Mouse (Mus musculus): Measurements from ENCODE around the gene Lsm6. TPM values are rescaled to one million over a fixed set of nuclear protein-coding genes. Genes with fewer than 3 reads are reported as not detected.

The Lsm6 gene
- polyA plus RNA-seq, 1 experiment from 2014 or later = 170 TPM

GRCm38 (mm10) chr8:78797985-78798384 is 23.0 kb downstream of the Lsm6 start:
- no peak overlapping the region for H3K4me2 ChIP-seq (replicated peaks)
- 87% methylated on average over 7 of the region's 7 CpGs for WGBS
- no peak overlapping the region for H3K27ac ChIP-seq

GRCm38 (mm10) chr8:78793231-78793630 is 27.7 kb downstream of the Lsm6 start:
- Histone ChIP-seq H3K4me3 (replicated peaks) (no peak overlapping the region), H3K9ac (no peak overlapping the region)
- 71% methylated on average over 4 of the region's 4 CpGs for WGBS

More at GRCm38 (mm10) chr8:78797985-78798384, 23.0 kb downstream of the Lsm6 start:
- Histone ChIP-seq H3K4me1 (replicated peaks) (no peaks in the 10 kb centered on the region), H3K27me3 (replicated peaks) (no peaks in the 10 kb centered on the region), H3K36me3 (no peaks in the 10 kb centered on the region), H3K4me3 (replicated peaks) (no peak overlapping the region), H3K9me3 (no peaks in the 10 kb centered on the region), H3K9ac (no peak overlapping the region)
- ATAC-seq = no peak

GRCm38 (mm10) chr8:78776816-78777215 is 44.1 kb downstream of the Lsm6 start:
- ATAC-seq = no peak
- WGBS = 88% methylated on average over 9 of the region's 9 CpGs
- Histone ChIP-seq H3K9ac (no peak overlapping the region), H3K27ac (no peak overlapping the region), H3K4me2 (replicated peaks) (no peak overlapping the region), H3K4me1 (replicated peaks) (no peaks in the 10 kb centered on the region), H3K4me3 (replicated peaks) (no peak overlapping the region), H3K36me3 (no peaks in the 10 kb centered on the region), H3K9me3 (no peaks in the 10 kb centered on the region), H3K27me3 (replicated peaks) (no peaks in the 10 kb centered on the region)

More at GRCm38 (mm10) chr8:78793231-78793630, 27.7 kb downstream of the Lsm6 start:
- Histone ChIP-seq H3K4me2 (replicated peaks) (no peak overlapping the region), H3K4me1 (replicated peaks) (no peaks in the 10 kb centered on the region), H3K9me3 (no peaks in the 10 kb centered on the region), H3K36me3 (no peaks in the 10 kb centered on the region), H3K27ac (no peak overlapping the region), H3K27me3 (replicated peaks) (no peaks in the 10 kb centered on the region)
- ATAC-seq = no peak

GRCm38 (mm10) chr8:78771256-78771655 is 49.7 kb downstream of the Lsm6 start:
- no peak overlapping the region for H3K4me2 ChIP-seq (replicated peaks)
- no peaks in the 10 kb centered on the region for H3K36me3 ChIP-seq
- ATAC-seq = no peak
- H3K9ac ChIP-seq = no peak overlapping the region
- H3K27me3 ChIP-seq (replicated peaks) = no peaks in the 10 kb centered on the region
- WGBS = 60% methylated on average over 7 of the region's 7 CpGs
- no peak overlapping the region for H3K4me3 ChIP-seq (replicated peaks)
- H3K4me1 ChIP-seq (replicated peaks) = no peaks in the 10 kb centered on the region
- no peak overlapping the region for H3K27ac ChIP-seq
- H3K9me3 ChIP-seq = no peaks in the 10 kb centered on the region

GRCm38 (mm10) chr8:78770584-78770983 is 50.4 kb downstream of the Lsm6 start:
- no peak overlapping the region for H3K4me3 ChIP-seq (replicated peaks)
- H3K9me3 ChIP-seq = no peaks in the 10 kb centered on the region
- ATAC-seq = no peak
- no peaks in the 10 kb centered on the region for H3K36me3 ChIP-seq
- no peak overlapping the region for H3K27ac ChIP-seq
- no peak overlapping the region for H3K9ac ChIP-seq
- no peaks in the 10 kb centered on the region for H3K27me3 ChIP-seq (replicated peaks)
- H3K4me2 ChIP-seq (replicated peaks) = no peak overlapping the region
- no peaks in the 10 kb centered on the region for H3K4me1 ChIP-seq (replicated peaks)
- 92% methylated on average over 3 of the region's 3 CpGs for WGBS

GRCm38 (mm10) chr8:78765556-78765955 is 55.4 kb downstream of the Lsm6 start:
- WGBS = 84% methylated on average over 1 of the region's 1 CpGs
- H3K4me2 ChIP-seq (replicated peaks) = no peak overlapping the region

GRCm38 (mm10) chr8:78764976-78765375 is 56.0 kb downstream of the Lsm6 start:
- no peak for ATAC-seq
- Histone ChIP-seq H3K27me3 (replicated peaks) (no peaks in the 10 kb centered on the region), H3K4me2 (replicated peaks) (no peak overlapping the region), H3K9me3 (no peaks in the 10 kb centered on the region), H3K4me1 (replicated peaks) (no peaks in the 10 kb centered on the region), H3K4me3 (replicated peaks) (no peak overlapping the region), H3K9ac (no peak overlapping the region), H3K27ac (no peak overlapping the region), H3K36me3 (no peaks in the 10 kb centered on the region)

More at GRCm38 (mm10) chr8:78765556-78765955, 55.4 kb downstream of the Lsm6 start:
- Histone ChIP-seq H3K9ac (no peak overlapping the region), H3K4me1 (replicated peaks) (no peaks in the 10 kb centered on the region), H3K9me3 (no peaks in the 10 kb centered on the region), H3K27me3 (replicated peaks) (no peaks in the 10 kb centered on the region), H3K27ac (no peak overlapping the region), H3K4me3 (replicated peaks) (no peak overlapping the region), H3K36me3 (no peaks in the 10 kb centered on the region)
- ATAC-seq = no peak

- Histone ChIP-seq H3K9me3 (no peaks in the 10 kb centered on the region), H3K36me3 (no peaks in the 10 kb centered on the region)
- no peak for ATAC-seq
Measured at GRCm38 (mm10) chr8:78759139-78759538, 61.8 kb downstream of the Lsm6 start.

GRCm38 (mm10) chr8:78754986-78755385 is 66.0 kb downstream of the Lsm6 start:
- WGBS = 85% methylated on average over 4 of the region's 4 CpGs

More at GRCm38 (mm10) chr8:78759139-78759538, 61.8 kb downstream of the Lsm6 start:
- H3K27ac ChIP-seq = no peak overlapping the region
- no peak overlapping the region for H3K9ac ChIP-seq
- no peak overlapping the region for H3K4me2 ChIP-seq (replicated peaks)
- H3K4me1 ChIP-seq (replicated peaks) = no peaks in the 10 kb centered on the region
- H3K4me3 ChIP-seq (replicated peaks) = no peak overlapping the region
- no peaks in the 10 kb centered on the region for H3K27me3 ChIP-seq (replicated peaks)

More at GRCm38 (mm10) chr8:78754986-78755385, 66.0 kb downstream of the Lsm6 start:
- Histone ChIP-seq H3K4me1 (replicated peaks) (no peaks in the 10 kb centered on the region), H3K9me3 (no peaks in the 10 kb centered on the region), H3K27ac (no peak overlapping the region), H3K27me3 (replicated peaks) (no peaks in the 10 kb centered on the region), H3K9ac (no peak overlapping the region), H3K36me3 (no peaks in the 10 kb centered on the region), H3K4me3 (replicated peaks) (no peak overlapping the region), H3K4me2 (replicated peaks) (no peak overlapping the region)
- ATAC-seq = no peak

Other genes starting within 250 kb of the Lsm6 start
- 6.5 and 7.4 TPM in 2 replicates for gene Zfp827, start 207.3 kb upstream of the Lsm6 start, polyA plus RNA-seq (2015; fragmentation: Nextera tagmentation; extraction: Ambion mirVana)

Data from intestine, embryonic 15.5 days (tissue).